Mouse (Mus musculus): ENCODE measurements around the gene Gm14444. TPM values are rescaled to one million over a fixed set of nuclear protein-coding genes. Genes with fewer than 3 reads are reported as not detected.
"Not testable (repeated sequence)": the region's sequence is repeated elsewhere in the genome, so short reads cannot be mapped to it uniquely, and the experiment has no call there.

The Gm14444 gene
- polyA plus RNA-seq (2015; fragmentation: Nextera tagmentation; extraction: Ambion mirVana), result not detected in 2 replicates

- not testable (repeated sequence) for H3K9ac ChIP-seq; H3K36me3 ChIP-seq; H3K4me1 ChIP-seq; H3K9me3 ChIP-seq; H3K4me2 ChIP-seq; ATAC-seq (ENCODE audit: insufficient read depth, low FRiP score, low read depth); H3K27ac ChIP-seq; H3K27me3 ChIP-seq (replicated peaks); H3K4me3 ChIP-seq (replicated peaks)
- WGBS, result 69% methylated on average over 1 of the region's 1 CpGs
These were observed at the start of gene Gm14444 for GRCm38 (mm10) chr2:175010022-175010421. Gene Gm14444 (plus strand): TSS chr2:175010241.

- H3K4me3 ChIP-seq (replicated peaks); H3K27ac ChIP-seq; ATAC-seq (ENCODE audit: insufficient read depth, low FRiP score, low read depth); H3K4me1 ChIP-seq; H3K9ac ChIP-seq; H3K27me3 ChIP-seq (replicated peaks); H3K9me3 ChIP-seq; H3K4me2 ChIP-seq; H3K36me3 ChIP-seq: not testable (repeated sequence)
- 63% methylated on average over 3 of the region's 3 CpGs for WGBS
These were observed 44.6 kb upstream of the Gm14444 start for GRCm38 (mm10) chr2:174965466-174965865.

- not testable (repeated sequence) for ATAC-seq (ENCODE audit: insufficient read depth, low FRiP score, low read depth); H3K4me2 ChIP-seq; H3K9ac ChIP-seq; H3K4me3 ChIP-seq (replicated peaks); H3K27ac ChIP-seq; H3K36me3 ChIP-seq; H3K9me3 ChIP-seq; H3K27me3 ChIP-seq (replicated peaks); H3K4me1 ChIP-seq
- WGBS, result 93% methylated on average over 27 of the region's 27 CpGs
These were observed 34.2 kb downstream of the Gm14444 start for GRCm38 (mm10) chr2:175044268-175044667.

- H3K27ac ChIP-seq; H3K4me1 ChIP-seq; H3K4me2 ChIP-seq; H3K4me3 ChIP-seq (replicated peaks); H3K9me3 ChIP-seq; ATAC-seq (ENCODE audit: insufficient read depth, low FRiP score, low read depth); H3K36me3 ChIP-seq; H3K27me3 ChIP-seq (replicated peaks); H3K9ac ChIP-seq: not testable (repeated sequence)
- 70% methylated on average over 1 of the region's 1 CpGs for WGBS
These were observed 57.7 kb downstream of the Gm14444 start, which contains the start of gene Gm14393 for GRCm38 (mm10) chr2:175067681-175068261. Gene Gm14393 (minus strand): TSS chr2:175067781.

Other genes with a start within 250 kb of the Gm14444 start
- 16.0 and 17.1 TPM in 2 replicates for gene Edn3, start 249.6 kb upstream of the Gm14444 start, polyA plus RNA-seq (2015; fragmentation: Nextera tagmentation; extraction: Ambion mirVana)
- 0.32 and 1.2 TPM in 2 replicates for gene Gm14393, start 57.5 kb downstream of the Gm14444 start, polyA plus RNA-seq (2015; fragmentation: Nextera tagmentation; extraction: Ambion mirVana)
- 4.4 and 5.4 TPM in 2 replicates for gene Gm14399, start 131.8 kb downstream of the Gm14444 start, polyA plus RNA-seq (2015; fragmentation: Nextera tagmentation; extraction: Ambion mirVana)
- 0.65 and 1.1 TPM in 2 replicates for gene Gm14443, start 165.6 kb downstream of the Gm14444 start, polyA plus RNA-seq (2015; fragmentation: Nextera tagmentation; extraction: Ambion mirVana)
- gene Gm14391, start 196.7 kb downstream of the Gm14444 start, polyA plus RNA-seq (2015; fragmentation: Nextera tagmentation; extraction: Ambion mirVana), result 5.2 and 6.4 TPM in 2 replicates

Data from stomach, embryonic 15.5 days (tissue).